In the genomic region with DNA sequence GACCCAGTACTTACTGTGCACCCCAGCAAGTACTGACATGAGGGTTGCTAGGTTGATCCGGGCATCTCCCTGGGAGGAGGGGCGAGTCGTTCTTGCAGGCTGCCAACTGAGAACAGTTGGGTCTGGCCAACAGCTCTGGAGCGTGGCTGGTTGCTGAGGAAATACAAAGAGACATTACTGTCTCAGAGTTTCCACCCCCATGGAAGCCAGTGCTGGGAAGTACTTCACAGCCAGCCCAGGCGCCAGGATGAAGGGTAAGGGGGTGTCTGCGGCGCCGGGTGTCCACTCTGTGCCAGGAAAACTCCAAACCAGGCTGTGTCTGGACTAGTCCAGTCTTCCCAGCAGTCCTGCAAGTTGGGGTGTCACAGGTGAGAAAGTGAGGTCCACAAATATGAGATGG, we compare ENCODE assay signal across 13 mouse cellular contexts. TPM values are rescaled to one million over a fixed set of nuclear protein-coding genes. Genes with fewer than 3 reads are reported as not detected.
A peak's percentile ranks its signal among the peaks of the same experiment; 100 is the strongest.
DNase-seq lines count a peak whose midpoint lies in the region; ATAC-seq lines count a peak whose summit lies in the region.
"Had no signal": no experiment of that assay in that cellular context is flagged by ENCODE, and none has a peak within 500 bp of the region (broad histone marks: within the 10 kb centered on the region; RNA-seq: fewer than 3 reads in every experiment).

No protein-coding gene starts in this region.

- H3K4me2 ChIP-seq in hindbrain, embryonic 16.5 days (ENCODE audit: low read length): no peak overlapping the region
- no peak overlapping the region for H3K4me2 ChIP-seq in hindbrain, embryonic 12.5 days (replicated peaks)
- no peak overlapping the region for H3K4me2 ChIP-seq in liver, embryonic 12.5 days
- H3K4me2 ChIP-seq: liver, embryonic 13.5 days; midbrain, embryonic 12.5 days; neural tube, embryonic 12.5 days had no signal

- H3K9ac ChIP-seq in hindbrain, embryonic 16.5 days (ENCODE audit: low read depth, low read length): no peak overlapping the region
- H3K9ac ChIP-seq in hindbrain, embryonic 12.5 days: no peak overlapping the region
- no peak overlapping the region for H3K9ac ChIP-seq in liver, embryonic 12.5 days
- H3K9ac ChIP-seq: liver, embryonic 13.5 days; midbrain, embryonic 12.5 days; neural tube, embryonic 12.5 days had no signal

- H3K4me1 ChIP-seq in hindbrain, embryonic 16.5 days (ENCODE audit: control insufficient read depth, insufficient read depth, low read depth, low read length): no peaks in the 10 kb centered on the region
- peaks cover 5% of the 10 kb centered on the region; the same call in 1 of the 2 replicates for H3K4me1 ChIP-seq in hindbrain, embryonic 12.5 days
- no peaks in the 10 kb centered on the region for H3K4me1 ChIP-seq in liver, embryonic 12.5 days
- H3K4me1 ChIP-seq: neural tube, embryonic 12.5 days had no signal

- H3K27ac ChIP-seq in hindbrain, embryonic 16.5 days (ENCODE audit: low read depth, low read length): no peak overlapping the region
- no peak overlapping the region for H3K27ac ChIP-seq in hindbrain, embryonic 12.5 days
- H3K27ac ChIP-seq in liver, embryonic 12.5 days: no peak overlapping the region
- H3K27ac ChIP-seq: liver, embryonic 13.5 days; midbrain, embryonic 12.5 days; neural tube, embryonic 12.5 days had no signal

- peak; percentile 63 for ATAC-seq in hindbrain, embryonic 16.5 days
- ATAC-seq in hindbrain, embryonic 12.5 days (ENCODE audit: low FRiP score): no peak
- ATAC-seq in liver, embryonic 12.5 days: no peak

- no peak overlapping the region for H3K4me3 ChIP-seq in hindbrain, embryonic 16.5 days (ENCODE audit: low read length)
- H3K4me3 ChIP-seq in hindbrain, embryonic 12.5 days: no peak overlapping the region
- no peak overlapping the region for H3K4me3 ChIP-seq in liver, embryonic 12.5 days
- H3K4me3 ChIP-seq: liver, embryonic 13.5 days; midbrain, embryonic 12.5 days; neural tube, embryonic 12.5 days had no signal

- WGBS in hindbrain, embryonic 16.5 days: 72% methylated on average over 8 of the region's 8 CpGs
- 89% methylated on average over 8 of the region's 8 CpGs for WGBS in hindbrain, embryonic 12.5 days
- 70% methylated on average over 8 of the region's 8 CpGs for WGBS in liver, embryonic 12.5 days (ENCODE audit: insufficient replicate concordance)

- no peaks in the 10 kb centered on the region for H3K36me3 ChIP-seq in hindbrain, embryonic 16.5 days (ENCODE audit: control insufficient read depth, insufficient read depth, low read length)
- H3K36me3 ChIP-seq in hindbrain, embryonic 12.5 days: no peaks in the 10 kb centered on the region
- H3K36me3 ChIP-seq in liver, embryonic 12.5 days: no peaks in the 10 kb centered on the region
- H3K36me3 ChIP-seq: liver, embryonic 13.5 days; midbrain, embryonic 12.5 days; neural tube, embryonic 12.5 days had no signal

- H3K27me3 ChIP-seq in hindbrain, embryonic 16.5 days (replicated peaks; ENCODE audit: control insufficient read depth, insufficient read depth, low read length): no peaks in the 10 kb centered on the region
- H3K27me3 ChIP-seq in hindbrain, embryonic 12.5 days: no peaks in the 10 kb centered on the region
- H3K27me3 ChIP-seq in liver, embryonic 12.5 days (replicated peaks): 0 out of 2 replicates have a peak, but pooled peaks cover 4% of the 10 kb centered on the region
- H3K27me3 ChIP-seq: liver, embryonic 13.5 days; midbrain, embryonic 12.5 days; neural tube, embryonic 12.5 days had no signal

- no peaks in the 10 kb centered on the region for H3K9me3 ChIP-seq in hindbrain, embryonic 16.5 days (ENCODE audit: control insufficient read depth, low read length)
- no peaks in the 10 kb centered on the region for H3K9me3 ChIP-seq in hindbrain, embryonic 12.5 days (replicated peaks)
- no peaks in the 10 kb centered on the region for H3K9me3 ChIP-seq in liver, embryonic 12.5 days (replicated peaks)
- H3K9me3 ChIP-seq: liver, embryonic 13.5 days; midbrain, embryonic 12.5 days; neural tube, embryonic 12.5 days had no signal

- DNase-seq in NIH3T3 (ENCODE audit: low read depth): peak; percentile 38
- DNase-seq in fibroblast of lung, adult 2 months (ENCODE audit: low read depth): peak; percentile 87
- peak; percentile 21 to 33 for DNase-seq in layer of hippocampus, postnatal 36 days
- DNase-seq in kidney, adult 18-20 months: no peak
- DNase-seq: kidney, postnatal 4 days; liver, embryonic 13.5 days; retina, postnatal 1 day; thymus, postnatal 4 days had no signal

RNA-seq across cellular contexts. Expression of a gene that starts 30.8 kb away (rescaled TPM):
- polyA plus RNA-seq in hindbrain, embryonic 16.5 days (2015; fragmentation: Nextera tagmentation; extraction: Ambion mirVana): 8.3 and 9.1 TPM in 2 replicates
- polyA plus RNA-seq in hindbrain, embryonic 12.5 days (2016; fragmentation: Nextera tagmentation; extraction: Ambion mirVana): 23.7 and 26.0 TPM in 2 replicates
- 100 to 1,000 TPM in 1 of 2 experiments, 10 to 100 TPM in 1; 97.5 to 106 TPM for total RNA-seq in layer of hippocampus, postnatal 36 days (2021)
- 15.6 and 15.9 TPM in 2 replicates for polyA plus RNA-seq in liver, embryonic 12.5 days (2016; fragmentation: Nextera tagmentation; extraction: Ambion mirVana)
